17 mouse cellular contexts compared by ENCODE assay signal in the genomic region with DNA sequence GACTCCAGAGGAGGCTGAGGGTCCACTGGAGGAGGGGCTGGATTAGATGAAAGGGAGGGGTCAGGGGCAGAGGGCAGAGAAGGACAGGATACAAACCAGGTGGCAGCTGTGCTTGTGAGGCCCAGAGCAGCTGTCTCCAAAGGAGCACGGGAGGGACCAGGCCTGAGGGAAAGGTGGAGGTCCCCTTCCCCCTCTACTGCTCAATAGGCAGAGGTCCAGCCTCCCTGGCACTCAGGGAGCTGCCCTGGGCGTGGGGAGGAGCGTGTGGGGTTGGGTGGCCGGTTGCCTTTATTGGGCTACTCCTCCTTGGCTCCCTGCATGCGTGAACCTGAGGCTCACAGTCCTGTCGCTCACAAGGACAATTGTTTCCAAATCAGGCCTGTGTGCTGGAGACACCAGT. TPM values are rescaled to one million over a fixed set of nuclear protein-coding genes. Genes with fewer than 3 reads are reported as not detected.
A peak's percentile ranks its signal among the peaks of the same experiment; 100 is the strongest.
DNase-seq lines count a peak whose midpoint lies in the region; ATAC-seq and TF ChIP-seq lines count a peak whose summit lies in the region.
"Had no signal": no experiment of that assay in that cellular context is flagged by ENCODE, and none has a peak within 500 bp of the region (broad histone marks: within the 10 kb centered on the region; RNA-seq: fewer than 3 reads in every experiment).

No protein-coding gene starts in this region.

- no peak overlapping the region for H3K4me3 ChIP-seq in heart, postnatal 0 days (ENCODE audit: low read depth, low read length)
- no peak overlapping the region for H3K4me3 ChIP-seq in G1E (ENCODE audit: low read depth, low read length)
- H3K4me3 ChIP-seq in liver, embryonic 15.5 days (replicated peaks): no peak overlapping the region
- H3K4me3 ChIP-seq in forebrain, embryonic 16.5 days (replicated peaks; ENCODE audit: low read length): no peak overlapping the region
- H3K4me3 ChIP-seq: forebrain, embryonic 12.5 days; kidney, embryonic 15.5 days; left cerebral cortex, adult 2 months; limb, embryonic 15.5 days; lung, embryonic 15.5 days had no signal

- TF ChIP-seq EP300 in heart, postnatal 0 days (IDR thresholded peaks at IDR 0.05; ENCODE audit: low read depth): no peak

- 0 out of 2 replicates have a peak, but pooled peaks have one; percentile 11 for ATAC-seq in heart, postnatal 0 days (ENCODE audit: insufficient read depth, low read depth)
- ATAC-seq in G1E (ENCODE audit: extremely low read depth, insufficient number of reproducible peaks, low FRiP score, poor library complexity, severe bottlenecking): 0 out of 2 replicates have a peak, but pooled peaks have one; percentile 8
- no peak for ATAC-seq in liver, embryonic 15.5 days (ENCODE audit: insufficient read depth)
- ATAC-seq in forebrain, embryonic 16.5 days: no peak
- ATAC-seq: intestine, postnatal 0 days; midbrain, embryonic 16.5 days had no signal

- H3K4me1 ChIP-seq in heart, postnatal 0 days (ENCODE audit: control insufficient read depth, insufficient read depth): 0 out of 2 replicates have a peak, but pooled peaks cover 4% of the 10 kb centered on the region
- peaks cover 66% of the 10 kb centered on the region for H3K4me1 ChIP-seq in G1E (ENCODE audit: insufficient read depth, low read depth, low read length)
- peaks cover 70% of the 10 kb centered on the region for H3K4me1 ChIP-seq in liver, embryonic 15.5 days (replicated peaks)
- H3K4me1 ChIP-seq in forebrain, embryonic 16.5 days (replicated peaks; ENCODE audit: control insufficient read depth, insufficient read depth, low read length): no peaks in the 10 kb centered on the region
- H3K4me1 ChIP-seq: lung, embryonic 15.5 days had no signal

- H3K9ac ChIP-seq in heart, postnatal 0 days (replicated peaks; ENCODE audit: low read depth, low read length): no peak overlapping the region
- no peak overlapping the region for H3K9ac ChIP-seq in liver, embryonic 15.5 days
- H3K9ac ChIP-seq in forebrain, embryonic 16.5 days (replicated peaks; ENCODE audit: low read depth, low read length): no peak overlapping the region
- H3K9ac ChIP-seq: forebrain, embryonic 12.5 days; kidney, embryonic 15.5 days; limb, embryonic 15.5 days; lung, embryonic 15.5 days had no signal

- no peak for DNase-seq in heart, postnatal 0 days (ENCODE audit: low spot score)
- DNase-seq in heart, adult 18-20 months: no peak
- no peak for DNase-seq in G1E (ENCODE audit: low spot score)
- DNase-seq in ZHBTc4 (ENCODE audit: low read depth, low spot score): peak; percentile 37
- DNase-seq in gastrocnemius, postnatal 25 days: no peak
- DNase-seq: cerebellum, adult 11-12 months; kidney, postnatal 4 days; lung, postnatal 36 days had no signal

- H3K9me3 ChIP-seq in heart, postnatal 0 days (replicated peaks; ENCODE audit: control insufficient read depth, low read length): no peaks in the 10 kb centered on the region
- H3K9me3 ChIP-seq in G1E (replicated peaks): no peaks in the 10 kb centered on the region
- no peaks in the 10 kb centered on the region for H3K9me3 ChIP-seq in liver, embryonic 15.5 days (replicated peaks)
- no peaks in the 10 kb centered on the region for H3K9me3 ChIP-seq in forebrain, embryonic 16.5 days (ENCODE audit: control insufficient read depth, low read length)
- H3K9me3 ChIP-seq: forebrain, embryonic 12.5 days; kidney, embryonic 15.5 days; limb, embryonic 15.5 days; lung, embryonic 15.5 days had no signal

- H3K27me3 ChIP-seq in heart, postnatal 0 days (ENCODE audit: control insufficient read depth, insufficient read depth, low read length): no peaks in the 10 kb centered on the region
- H3K27me3 ChIP-seq in G1E (ENCODE audit: insufficient read depth, low read length): peaks cover 13% of the 10 kb centered on the region; the same call in 1 of the 2 replicates
- no peaks in the 10 kb centered on the region for H3K27me3 ChIP-seq in liver, embryonic 15.5 days
- H3K27me3 ChIP-seq in forebrain, embryonic 16.5 days (replicated peaks; ENCODE audit: control insufficient read depth, insufficient read depth, low read length): no peaks in the 10 kb centered on the region
- H3K27me3 ChIP-seq: forebrain, embryonic 12.5 days; kidney, embryonic 15.5 days; limb, embryonic 15.5 days; lung, embryonic 15.5 days had no signal

- TF ChIP-seq CTCF in heart, postnatal 0 days (IDR thresholded peaks at IDR 0.05; ENCODE audit: low read depth): no peak
- no peak for TF ChIP-seq CTCF in G1E (IDR thresholded peaks at IDR 0.05; ENCODE audit: low read depth, low read length)

- no peak overlapping the region for H3K27ac ChIP-seq in heart, postnatal 0 days (ENCODE audit: low read depth)
- H3K27ac ChIP-seq in liver, embryonic 15.5 days (replicated peaks): peak overlapping the region; percentile 61
- no peak overlapping the region for H3K27ac ChIP-seq in forebrain, embryonic 16.5 days (ENCODE audit: low read length)
- H3K27ac ChIP-seq: forebrain, embryonic 12.5 days; kidney, embryonic 15.5 days; left cerebral cortex, adult 2 months; limb, embryonic 15.5 days; lung, embryonic 15.5 days had no signal

- 45% methylated on average over 6 of the region's 6 CpGs for WGBS in heart, postnatal 0 days
- 51% methylated on average over 6 of the region's 6 CpGs for WGBS in liver, embryonic 15.5 days (ENCODE audit: insufficient replicate concordance)
- 49% methylated on average over 6 of the region's 6 CpGs for WGBS in forebrain, embryonic 16.5 days

- H3K36me3 ChIP-seq in heart, postnatal 0 days (replicated peaks; ENCODE audit: control insufficient read depth, insufficient read depth, low read length): no peaks in the 10 kb centered on the region
- H3K36me3 ChIP-seq in G1E (replicated peaks): no peaks in the 10 kb centered on the region
- H3K36me3 ChIP-seq in liver, embryonic 15.5 days (replicated peaks): no peaks in the 10 kb centered on the region
- H3K36me3 ChIP-seq in forebrain, embryonic 16.5 days (ENCODE audit: control insufficient read depth, insufficient read depth): no peaks in the 10 kb centered on the region
- H3K36me3 ChIP-seq: forebrain, embryonic 12.5 days; kidney, embryonic 15.5 days; limb, embryonic 15.5 days; lung, embryonic 15.5 days had no signal

- H3K4me2 ChIP-seq in heart, postnatal 0 days (ENCODE audit: low read depth, low read length): no peak overlapping the region
- no peak overlapping the region for H3K4me2 ChIP-seq in liver, embryonic 15.5 days
- H3K4me2 ChIP-seq in forebrain, embryonic 16.5 days (ENCODE audit: low read length): no peak overlapping the region
- H3K4me2 ChIP-seq: forebrain, embryonic 12.5 days; kidney, embryonic 15.5 days; limb, embryonic 15.5 days; lung, embryonic 15.5 days had no signal

RNA-seq across cellular contexts. Expression of gene Nol4l, which starts 45.8 kb away (rescaled TPM):
- 10.2 and 13.1 TPM in 2 replicates for total RNA-seq in heart, postnatal 0 days (2014; rRNA removed; ENCODE audit: low replicate concordance)
- 4.3 TPM in 2 replicates for polyA plus RNA-seq in heart, postnatal 0 days (2015; fragmentation: Nextera tagmentation; extraction: Ambion mirVana)
- total RNA-seq in heart, adult 18-20 months (2021): 1 to 10 TPM; 3.3 to 3.8 TPM
- total RNA-seq in G1E (2014; fragmentation: Nextera tagmentation): 39.2 and 45.3 TPM in 2 replicates
- 13.5 and 13.9 TPM in 2 replicates for total RNA-seq in G1E (2017)
- 19.8 and 23.4 TPM in 2 replicates for polyA plus RNA-seq in G1E (2012)
- 4.7 and 4.9 TPM in 2 replicates for polyA plus RNA-seq in liver, embryonic 15.5 days (2015; fragmentation: Nextera tagmentation; extraction: Ambion mirVana)
- 1 to 10 TPM; 1.4 to 1.6 TPM for total RNA-seq in gastrocnemius, postnatal 25 days (2021)
- 47.8 and 50.4 TPM in 2 replicates for polyA plus RNA-seq in forebrain, embryonic 16.5 days (2015; fragmentation: Nextera tagmentation; extraction: Ambion mirVana)

RNA-seq across cellular contexts. Expression of gene Commd7, which starts 57.0 kb away (rescaled TPM):
- total RNA-seq in heart, postnatal 0 days (2014; rRNA removed; ENCODE audit: low replicate concordance): 10.5 and 12.2 TPM in 2 replicates
- 45.5 and 47.3 TPM in 2 replicates for polyA plus RNA-seq in heart, postnatal 0 days (2015; fragmentation: Nextera tagmentation; extraction: Ambion mirVana)
- total RNA-seq in heart, adult 18-20 months (2021): 10 to 100 TPM; 15.3 to 15.8 TPM
- 19.1 and 20.9 TPM in 2 replicates for total RNA-seq in G1E (2014; fragmentation: Nextera tagmentation)
- total RNA-seq in G1E (2017): 30.9 and 34.7 TPM in 2 replicates
- polyA plus RNA-seq in G1E (2012): 26.5 and 29.7 TPM in 2 replicates
- polyA plus RNA-seq in liver, embryonic 15.5 days (2015; fragmentation: Nextera tagmentation; extraction: Ambion mirVana): 28.1 and 28.2 TPM in 2 replicates
- total RNA-seq in gastrocnemius, postnatal 25 days (2021): 1 to 10 TPM; 9.5 TPM
- 99.8 and 108 TPM in 2 replicates for polyA plus RNA-seq in forebrain, embryonic 16.5 days (2015; fragmentation: Nextera tagmentation; extraction: Ambion mirVana)

Comparison
In these comparisons a context has a peak if more than half of its experiments do, and no peak if none do; other contexts are left out.
1. ATAC-seq: peak in heart, postnatal 0 days (single experiment) and G1E (single experiment); none in liver, embryonic 15.5 days (single experiment) and forebrain, embryonic 16.5 days (single experiment).